Mouse (Mus musculus): ENCODE results near the gene Gm20547. TPM values are rescaled to one million over a fixed set of nuclear protein-coding genes. Genes with fewer than 3 reads are reported as not detected.

Gene Gm20547
- polyA plus RNA-seq, 1 experiment from 2014 or later, result not detected

Small RNA genes within 50 kb of the gene (microRNA-seq; reads per million reads assigned to microRNA genes)
- not detected for gene Mir6970 (ENCODE audit: borderline number of aligned reads)
- 4.2 reads per million, percentile 3 among the genes with 10 or more reads in this experiment for gene Mir6971 (ENCODE audit: borderline number of aligned reads)
- not detected for gene Mir6972 (ENCODE audit: borderline number of aligned reads)

Other genes with a start within 250 kb of the Gm20547 start
- 12.5 TPM in 2 replicates for gene Fkbpl, start 237.3 kb downstream of the Gm20547 start, polyA plus RNA-seq (2015; fragmentation: Nextera tagmentation; extraction: Ambion mirVana)
- gene Atf6b, start 234.9 kb downstream of the Gm20547 start, polyA plus RNA-seq (2015; fragmentation: Nextera tagmentation; extraction: Ambion mirVana), result 56.6 and 60.8 TPM in 2 replicates
- 0.54 and 0.59 TPM in 2 replicates for gene Tnxb, start 211.5 kb downstream of the Gm20547 start, polyA plus RNA-seq (2015; fragmentation: Nextera tagmentation; extraction: Ambion mirVana)
- gene C4b, start 138.2 kb downstream of the Gm20547 start, polyA plus RNA-seq (2015; fragmentation: Nextera tagmentation; extraction: Ambion mirVana), result 0.32 and 0.49 TPM in 2 replicates
- not detected in 2 replicates for gene Cyp21a1, start 77.5 kb downstream of the Gm20547 start, polyA plus RNA-seq (2015; fragmentation: Nextera tagmentation; extraction: Ambion mirVana)
- gene Stk19, start 45.1 kb downstream of the Gm20547 start, polyA plus RNA-seq (2015; fragmentation: Nextera tagmentation; extraction: Ambion mirVana), result 39.3 and 48.6 TPM in 2 replicates
- 48.8 and 53.3 TPM in 2 replicates for gene Dxo, start 45.0 kb downstream of the Gm20547 start, polyA plus RNA-seq (2015; fragmentation: Nextera tagmentation; extraction: Ambion mirVana)
- gene Skiv2l, start 31.8 kb downstream of the Gm20547 start, polyA plus RNA-seq (2015; fragmentation: Nextera tagmentation; extraction: Ambion mirVana), result 49.7 and 50.1 TPM in 2 replicates
- gene Nelfe, start 31.7 kb downstream of the Gm20547 start, polyA plus RNA-seq (2015; fragmentation: Nextera tagmentation; extraction: Ambion mirVana), result 82.4 and 88.6 TPM in 2 replicates
- 5.2 and 6.2 TPM in 2 replicates for gene Cfb, start 19.5 kb downstream of the Gm20547 start, polyA plus RNA-seq (2015; fragmentation: Nextera tagmentation; extraction: Ambion mirVana)
- 1.6 and 1.7 TPM in 2 replicates for gene Zbtb12, start 2.6 kb downstream of the Gm20547 start, polyA plus RNA-seq (2015; fragmentation: Nextera tagmentation; extraction: Ambion mirVana)
- gene C2, start 16.2 kb upstream of the Gm20547 start, polyA plus RNA-seq (2015; fragmentation: Nextera tagmentation; extraction: Ambion mirVana), result 7.6 TPM in 2 replicates
- gene Ehmt2, start 16.4 kb upstream of the Gm20547 start, polyA plus RNA-seq (2015; fragmentation: Nextera tagmentation; extraction: Ambion mirVana), result 38.6 and 47.9 TPM in 2 replicates
- gene Slc44a4, start 32.4 kb upstream of the Gm20547 start, polyA plus RNA-seq (2015; fragmentation: Nextera tagmentation; extraction: Ambion mirVana), result 0.57 and 0.81 TPM in 2 replicates
- 25.7 and 28.2 TPM in 2 replicates for gene Neu1, start 49.2 kb upstream of the Gm20547 start, polyA plus RNA-seq (2015; fragmentation: Nextera tagmentation; extraction: Ambion mirVana)
- 0.72 and 0.83 TPM in 2 replicates for gene Hspa1b, start 77.2 kb upstream of the Gm20547 start, polyA plus RNA-seq (2015; fragmentation: Nextera tagmentation; extraction: Ambion mirVana)
- gene Gm20481, start 87.9 kb upstream of the Gm20547 start, polyA plus RNA-seq (2015; fragmentation: Nextera tagmentation; extraction: Ambion mirVana), result not detected in 2 replicates
- 6.8 and 7.6 TPM in 2 replicates for gene Hspa1a, start 90.1 kb upstream of the Gm20547 start, polyA plus RNA-seq (2015; fragmentation: Nextera tagmentation; extraction: Ambion mirVana)
- gene Hspa1l, start 90.7 kb upstream of the Gm20547 start, polyA plus RNA-seq (2015; fragmentation: Nextera tagmentation; extraction: Ambion mirVana), result 0.09 and 0.27 TPM in 2 replicates
- 179 and 197 TPM in 2 replicates for gene Lsm2, start 99.8 kb upstream of the Gm20547 start, polyA plus RNA-seq (2015; fragmentation: Nextera tagmentation; extraction: Ambion mirVana)
- 125 and 138 TPM in 2 replicates for gene Vars, start 118.9 kb upstream of the Gm20547 start, polyA plus RNA-seq (2015; fragmentation: Nextera tagmentation; extraction: Ambion mirVana)
- gene Vwa7, start 134.5 kb upstream of the Gm20547 start, polyA plus RNA-seq (2015; fragmentation: Nextera tagmentation; extraction: Ambion mirVana), result 0.26 and 0.36 TPM in 2 replicates
- gene Sapcd1, start 146.0 kb upstream of the Gm20547 start, polyA plus RNA-seq (2015; fragmentation: Nextera tagmentation; extraction: Ambion mirVana), result 18.2 and 22.5 TPM in 2 replicates
- 8.9 and 13.5 TPM in 2 replicates for gene Msh5, start 164.7 kb upstream of the Gm20547 start, polyA plus RNA-seq (2015; fragmentation: Nextera tagmentation; extraction: Ambion mirVana)
- 501 and 524 TPM in 2 replicates for gene Clic1, start 167.9 kb upstream of the Gm20547 start, polyA plus RNA-seq (2015; fragmentation: Nextera tagmentation; extraction: Ambion mirVana)
- gene Ddah2, start 177.0 kb upstream of the Gm20547 start, polyA plus RNA-seq (2015; fragmentation: Nextera tagmentation; extraction: Ambion mirVana), result 51.6 and 57.5 TPM in 2 replicates
- 0.27 and 0.57 TPM in 2 replicates for gene Ly6g6c, start 183.3 kb upstream of the Gm20547 start, polyA plus RNA-seq (2015; fragmentation: Nextera tagmentation; extraction: Ambion mirVana)
- 0.06 and 0.08 TPM in 2 replicates for gene Mpig6b, start 184.1 kb upstream of the Gm20547 start, polyA plus RNA-seq (2015; fragmentation: Nextera tagmentation; extraction: Ambion mirVana)
- gene Ly6g6e, start 194.9 kb upstream of the Gm20547 start, polyA plus RNA-seq (2015; fragmentation: Nextera tagmentation; extraction: Ambion mirVana), result 0.89 and 1.0 TPM in 2 replicates
- gene Ly6g6d, start 196.0 kb upstream of the Gm20547 start, polyA plus RNA-seq (2015; fragmentation: Nextera tagmentation; extraction: Ambion mirVana), result 0.55 and 0.60 TPM in 2 replicates
- gene Ly6g6f, start 203.6 kb upstream of the Gm20547 start, polyA plus RNA-seq (2015; fragmentation: Nextera tagmentation; extraction: Ambion mirVana), result 0.12 TPM in 1 of 2 replicates, not detected in the other
- gene Abhd16a, start 207.2 kb upstream of the Gm20547 start, polyA plus RNA-seq (2015; fragmentation: Nextera tagmentation; extraction: Ambion mirVana), result 85.3 and 90.6 TPM in 2 replicates
- 0.37 TPM in 1 of 2 replicates, not detected in the other for gene Ly6g5c, start 226.2 kb upstream of the Gm20547 start, polyA plus RNA-seq (2015; fragmentation: Nextera tagmentation; extraction: Ambion mirVana)
- 3.7 and 4.0 TPM in 2 replicates for gene Ly6g5b, start 233.4 kb upstream of the Gm20547 start, polyA plus RNA-seq (2015; fragmentation: Nextera tagmentation; extraction: Ambion mirVana)
- 26.9 and 31.2 TPM in 2 replicates for gene Gpank1, start 239.4 kb upstream of the Gm20547 start, polyA plus RNA-seq (2015; fragmentation: Nextera tagmentation; extraction: Ambion mirVana)
- 348 and 353 TPM in 2 replicates for gene Csnk2b, start 240.0 kb upstream of the Gm20547 start, polyA plus RNA-seq (2015; fragmentation: Nextera tagmentation; extraction: Ambion mirVana)
- gene D17H6S53E, start 244.3 kb upstream of the Gm20547 start, polyA plus RNA-seq (2015; fragmentation: Nextera tagmentation; extraction: Ambion mirVana), result 11.2 and 14.7 TPM in 2 replicates